Mouse (Mus musculus) ovary, adult 10 weeks (tissue): Measurements from ENCODE around the gene Clec4b1. TPM values are rescaled to one million over a fixed set of nuclear protein-coding genes. Genes with fewer than 3 reads are reported as not detected.

ENCODE experiments used
- polyA plus RNA-seq: library from polyadenylated mRNA; stranded (reverse); fragments of 350-450 nt; fragmentation: Illumina TruSeq; extraction: RNeasy Lipid Tissue Mini Kit (QIAGEN cat#74804); gene quantifications from one replicate; pipeline ENCODE4 v1.2.3, GENCODE M21; 2014

The Clec4b1 gene
- polyA plus RNA-seq: 2.7 TPM

DNA sequence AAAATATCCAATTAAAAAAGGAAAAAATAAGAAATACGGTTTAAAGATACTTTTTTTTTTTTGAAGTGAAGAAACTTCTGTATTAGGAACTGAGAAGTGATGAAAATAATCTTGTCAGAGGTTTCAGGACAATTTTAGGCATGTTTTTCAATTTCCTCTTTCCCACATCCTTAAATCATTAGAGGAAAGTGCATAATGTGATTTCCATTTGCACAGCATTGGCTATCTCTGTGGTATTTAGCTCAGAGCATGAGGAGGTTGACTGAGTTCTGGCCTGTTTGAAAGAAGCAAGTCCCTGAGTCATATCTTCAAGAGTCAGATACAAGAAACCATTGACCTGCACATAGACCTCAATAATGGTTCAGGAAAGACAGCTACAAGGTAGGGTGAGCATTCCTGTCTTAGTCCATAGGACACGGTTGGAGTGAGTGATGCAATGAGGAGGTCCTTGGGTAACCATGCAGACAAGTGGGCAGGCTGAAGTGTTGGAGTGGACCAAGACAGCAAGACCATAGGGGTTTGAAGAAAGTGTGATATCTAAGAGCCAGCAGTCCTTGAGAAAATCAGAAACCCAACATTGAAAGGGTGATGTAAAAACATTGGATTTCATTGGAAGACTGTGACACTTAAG, at the start of gene Clec4b1:
TSS of gene Clec4b1 (plus strand) at position 221 of the 631 bp plus-strand sequence.

DNA sequence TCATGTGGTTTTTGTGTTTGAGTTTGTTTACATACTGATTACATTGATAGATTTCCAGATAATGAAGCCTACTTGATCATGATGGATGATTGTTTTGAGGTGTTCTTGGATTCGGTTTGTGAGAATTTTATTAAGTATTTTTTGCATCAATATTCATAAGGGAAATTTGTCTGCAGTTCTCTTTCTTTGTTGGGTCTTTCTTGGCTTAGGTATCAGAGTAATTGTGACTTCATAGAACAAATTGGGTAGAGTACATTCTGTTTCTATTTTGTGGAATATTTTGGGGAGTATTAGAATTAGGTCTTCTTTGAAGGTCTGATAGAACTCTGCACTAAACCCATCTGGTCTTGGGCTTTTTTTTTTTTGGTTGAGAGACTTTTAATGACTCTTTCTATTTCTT, 56.4 kb downstream of the Clec4b1 start, which contains the start of gene Clec4a2:
TSS of gene Clec4a2 (plus strand) at position 301 of the 400 bp plus-strand sequence.

Other genes with a start within 250 kb of the Clec4b1 start
- gene Slc2a3, start 248.3 kb upstream of the Clec4b1 start, polyA plus RNA-seq: 6.3 TPM
- 17.5 TPM for gene Foxj2, start 230.0 kb upstream of the Clec4b1 start, polyA plus RNA-seq
- gene C3ar1, start 193.8 kb upstream of the Clec4b1 start, polyA plus RNA-seq: 17.5 TPM
- gene Necap1, start 175.5 kb upstream of the Clec4b1 start, polyA plus RNA-seq: 37.0 TPM
- 19.5 TPM for gene Clec4a1, start 128.1 kb upstream of the Clec4b1 start, polyA plus RNA-seq
- gene Clec4a3, start 97.4 kb upstream of the Clec4b1 start, polyA plus RNA-seq: 38.7 TPM
- not detected for gene Clec4a4, start 59.6 kb upstream of the Clec4b1 start, polyA plus RNA-seq
- 18.8 TPM for gene Clec4a2, start 56.5 kb downstream of the Clec4b1 start, polyA plus RNA-seq
- gene Clec4b2, start 122.9 kb downstream of the Clec4b1 start, polyA plus RNA-seq: not detected
- gene Clec4n, start 179.9 kb downstream of the Clec4b1 start, polyA plus RNA-seq: 8.0 TPM
- gene Clec4d, start 212.1 kb downstream of the Clec4b1 start, polyA plus RNA-seq: 8.3 TPM
- gene Clec4e, start 239.9 kb downstream of the Clec4b1 start, polyA plus RNA-seq: 3.0 TPM